Mouse (Mus musculus): ENCODE results near the gene Rnf34. TPM values are rescaled to one million over a fixed set of nuclear protein-coding genes. Genes with fewer than 3 reads are reported as not detected.

Rnf34 gene
- total and polyA plus RNA-seq, 3 experiments = 18.4 to 29.1 (median 24.6) TPM

- TF ChIP-seq JUND (conservative IDR thresholded peaks at IDR 0.05; ENCODE audit: low read depth, low read length) (no peak; the same call in 1 of the 2 replicates), CHD2 (IDR thresholded peaks at IDR 0.05; ENCODE audit: low read length) (no peak), UBTF (IDR thresholded peaks at IDR 0.05; ENCODE audit: low read depth, low read length) (no peak), TCF12 (IDR thresholded peaks at IDR 0.05; ENCODE audit: low read depth, low read length) (peak; percentile 32; the same call in 1 of the 2 replicates), KAT2A (IDR thresholded peaks at IDR 0.05; ENCODE audit: insufficient replicate concordance, low read length) (no peak), MYC (IDR thresholded peaks at IDR 0.05; ENCODE audit: low read depth, low read length) (no peak), CTCF (conservative IDR thresholded peaks at IDR 0.05 in 1 of 2, IDR thresholded peaks at IDR 0.05 in 1 of 2; ENCODE audit: low read depth in 2 of 2, low read length in 2 of 2) (no peak), EP300 (IDR thresholded peaks at IDR 0.05; ENCODE audit: low read length) (peak; percentile 50), POLR2A (IDR thresholded peaks at IDR 0.05; ENCODE audit: low read depth, low read length) (peak; percentile 17; the same call in 1 of the 2 replicates), RAD21 (IDR thresholded peaks at IDR 0.05; ENCODE audit: low read depth, low read length) (no peak), NELFE (IDR thresholded peaks at IDR 0.05; ENCODE audit: low read depth, low read length) (no peak)
These were observed 37.2 kb downstream of the Rnf34 start (continued) for GRCm38 (mm10) chr5:122887033-122887432.

GRCm38 (mm10) chr5:122887926-122888611 lies 38.2 kb downstream of the Rnf34 start:
- Histone ChIP-seq H3K9ac (ENCODE audit: insufficient read depth, low read depth) (no peak overlapping the region), H3K9me3 (replicated peaks; ENCODE audit: low read length) (no peaks in the 10 kb centered on the region), H3K27me3 (replicated peaks) (no peaks in the 10 kb centered on the region), H3K36me3 (replicated peaks in 1 of 2; ENCODE audit: control insufficient read depth in 1 of 2, insufficient read depth in 1 of 2, low read length in 1 of 2) (peaks cover 11 to 72% of the 10 kb centered on the region in 2 experiments), H3K4me3 (replicated peaks in 1 of 3; ENCODE audit: low read depth in 2 of 3, low read length in 2 of 3, poor library complexity in 1 of 3) (no peak overlapping the region), H3K4me1 (ENCODE audit: control insufficient read depth in 1 of 2, insufficient read depth in 2 of 2) (peaks cover 46 to 96% of the 10 kb centered on the region in 2 experiments), H3K79me2 (replicated peaks; ENCODE audit: control insufficient read depth, extremely low read depth, insufficient read depth, poor library complexity, severe bottlenecking) (peaks cover 86% of the 10 kb centered on the region), H3K4me2 (ENCODE audit: insufficient read depth, low read depth, poor library complexity, severe bottlenecking) (0 out of 2 replicates have a peak overlapping the region, but pooled peaks have one; percentile 22), H3K27ac (ENCODE audit: insufficient read depth, low read depth) (peak overlapping the region; percentile 69)
- TF ChIP-seq SMC3 (IDR thresholded peaks at IDR 0.05; ENCODE audit: low read depth, low read length) = no peak
- no peak for TF ChIP-seq EP300 (IDR thresholded peaks at IDR 0.05; ENCODE audit: low read length)
- no peak for DNase-seq (ENCODE audit: extremely low read depth)
- dilution Hi-C loops (cut with MboI; ENCODE audit: extremely low pct_ligation_motif_present, extremely low pct_unique_long_range_greater_than_20kb, low sequenced_read_pairs) (no loop called here), in situ Hi-C loops (cut with MboI; ENCODE audit: low pct_ligation_motif_present, low pct_unique_long_range_greater_than_20kb, low sequenced_read_pairs) (no loop called here)

- Histone ChIP-seq H3K9me3 (replicated peaks; ENCODE audit: low read length) (no peaks in the 10 kb centered on the region), H3K27me3 (replicated peaks) (no peaks in the 10 kb centered on the region), H3K36me3 (replicated peaks in 1 of 2; ENCODE audit: control insufficient read depth in 1 of 2, insufficient read depth in 1 of 2, low read length in 1 of 2) (peaks cover 9 to 65% of the 10 kb centered on the region in 2 experiments), H3K4me3 (replicated peaks in 1 of 3; ENCODE audit: low read depth in 2 of 3, low read length in 2 of 3, poor library complexity in 1 of 3) (no peak overlapping the region), H3K4me1 (ENCODE audit: control insufficient read depth in 1 of 2, insufficient read depth in 2 of 2) (peaks cover 42 to 95% of the 10 kb centered on the region in 2 experiments), H3K27ac (ENCODE audit: insufficient read depth, low read depth) (0 out of 2 replicates have a peak overlapping the region, but pooled peaks have one; percentile 69), H3K79me2 (replicated peaks; ENCODE audit: control insufficient read depth, extremely low read depth, insufficient read depth, poor library complexity, severe bottlenecking) (peaks cover 90% of the 10 kb centered on the region), H3K4me2 (ENCODE audit: insufficient read depth, low read depth, poor library complexity, severe bottlenecking) (no peak overlapping the region), H3K9ac (ENCODE audit: insufficient read depth, low read depth) (no peak overlapping the region)
- in situ Hi-C loops (cut with MboI; ENCODE audit: low pct_ligation_motif_present, low pct_unique_long_range_greater_than_20kb, low sequenced_read_pairs) = no loop called here
- TF ChIP-seq PAX5 (IDR thresholded peaks at IDR 0.05; ENCODE audit: low read length) (no peak), IRF4 (IDR thresholded peaks at IDR 0.05; ENCODE audit: low read depth, low read length) (no peak), USF2 (conservative IDR thresholded peaks at IDR 0.05; ENCODE audit: low read depth, low read length) (no peak)
- no peak for DNase-seq (ENCODE audit: extremely low read depth)
- dilution Hi-C loops (cut with MboI; ENCODE audit: extremely low pct_ligation_motif_present, extremely low pct_unique_long_range_greater_than_20kb, low sequenced_read_pairs) = no loop called here
These were observed 38.9 kb downstream of the Rnf34 start for GRCm38 (mm10) chr5:122888612-122889214.
